16 mouse cellular contexts compared by ENCODE assay signal in the genomic region with DNA sequence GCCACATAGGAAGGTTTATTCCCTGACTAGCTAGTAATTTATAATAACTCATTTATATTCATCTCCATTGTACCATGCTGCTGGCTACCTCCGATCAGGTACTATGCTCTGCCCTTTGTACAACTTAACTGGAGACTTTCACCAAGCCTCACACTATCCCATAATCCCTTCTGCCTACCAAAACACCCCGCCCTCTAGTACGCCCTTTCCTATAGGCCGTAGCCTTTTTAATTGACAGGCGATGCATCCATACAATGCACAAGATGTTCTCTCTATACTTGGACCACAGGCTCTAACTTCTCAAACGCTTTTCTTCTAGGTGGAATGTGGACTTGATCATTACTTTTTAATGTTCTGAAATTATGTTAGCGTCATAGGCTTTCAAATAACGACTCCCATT.
"Had no signal": no experiment of that assay in that cellular context is flagged by ENCODE, and none has a peak within 500 bp of the region (broad histone marks: within the 10 kb centered on the region; RNA-seq: fewer than 3 reads in every experiment).

No protein-coding gene starts in this region.

- H3K4me3 ChIP-seq: neural tube, embryonic 13.5 days; neural tube, embryonic 15.5 days; stomach, embryonic 15.5 days had no signal

- H3K9ac ChIP-seq: neural tube, embryonic 13.5 days; neural tube, embryonic 15.5 days; stomach, embryonic 15.5 days had no signal

- H3K27me3 ChIP-seq: neural tube, embryonic 13.5 days; neural tube, embryonic 15.5 days; stomach, embryonic 15.5 days had no signal

- DNase-seq: retina, postnatal 1 day; right cerebral cortex, adult 18-20 months; right cerebral cortex, postnatal 14 days; right cerebral cortex, postnatal 25 days; right cerebral cortex, postnatal 4 days; spleen, adult 18-20 months; thymus, adult 18-20 months; thymus, adult 2 months; thymus, postnatal 14 days; thymus, postnatal 25 days; thymus, postnatal 36 days; thymus, postnatal 4 days had no signal

- H3K4me1 ChIP-seq: neural tube, embryonic 13.5 days; neural tube, embryonic 15.5 days had no signal

- H3K9me3 ChIP-seq: neural tube, embryonic 13.5 days; neural tube, embryonic 15.5 days; stomach, embryonic 15.5 days had no signal

- H3K4me2 ChIP-seq: neural tube, embryonic 13.5 days; neural tube, embryonic 15.5 days; stomach, embryonic 15.5 days had no signal

- H3K36me3 ChIP-seq: neural tube, embryonic 13.5 days; neural tube, embryonic 15.5 days; stomach, embryonic 15.5 days had no signal

- H3K27ac ChIP-seq: neural tube, embryonic 13.5 days; neural tube, embryonic 15.5 days; stomach, embryonic 15.5 days; stomach, postnatal 0 days had no signal
